Mouse (Mus musculus) olfactory bulb, adult 2 months (tissue): ENCODE data around the gene Gm9803. TPM values are rescaled to one million over a fixed set of nuclear protein-coding genes. Genes with fewer than 3 reads are reported as not detected.

Experiments
- H3K27ac ChIP-seq: fragments of 200-500 bp; 2 replicates; pipeline ENCODE4 v1.5.1; 2012; ENCODE audit warnings: low read depth, low read length; ENCODE audit not compliant: insufficient read depth
- H3K4me1 ChIP-seq: fragments of 200-500 bp; 2 replicates; pipeline ENCODE4 v1.6.1; 2012; ENCODE audit warnings: low read length; ENCODE audit not compliant: control insufficient read depth, insufficient read depth
- H3K4me3 ChIP-seq: fragments of 200-500 bp; 2 replicates; pipeline ENCODE4 v1.5.1; 2012; ENCODE audit warnings: mild to moderate bottlenecking, low read depth, low read length, moderate library complexity; ENCODE audit not compliant: insufficient read depth
- CTCF ChIP-seq: fragments of 200-500 bp; IDR thresholded peaks from 2 replicates; pipeline ENCODE4 v1.5.1; 2012; ENCODE audit warnings: low read depth, mild to moderate bottlenecking, low read length, moderate library complexity; ENCODE audit not compliant: insufficient read depth
- POLR2A ChIP-seq: fragments of 200-500 bp; IDR thresholded peaks from 2 replicates; pipeline ENCODE4 v1.6.1; 2012; ENCODE audit warnings: mild to moderate bottlenecking, low read depth, low read length, moderate library complexity; ENCODE audit not compliant: insufficient read depth
- WGBS: fragments of 180-500 bp; shearing (Covaris S2); methylation state at CpG from one replicate; pipeline ENCODE4 v1.1.7; 2018; 5-methylcytosine and 5-hydroxymethylcytosine counted together
- polyA plus RNA-seq: library from polyadenylated mRNA; stranded (reverse); fragments of >200 nt; gene quantifications from 2 replicates; pipeline ENCODE4 v1.2.4, GENCODE M21; 2012; ENCODE audit warnings: low replicate concordance; ENCODE audit not compliant: missing spikeins, insufficient read depth, insufficient read length

Gene Gm9803
- polyA plus RNA-seq, 1 experiment = not detected

- 98% methylated on average over 5 of the region's 5 CpGs for WGBS
- no peak for TF ChIP-seq POLR2A
- no peak for TF ChIP-seq CTCF
These were observed 41.9 kb upstream of the Gm9803 start for GRCm38 (mm10) chr10:43482021-43482420.

GRCm38 (mm10) chr10:43483426-43483995 lies 40.4 kb upstream of the Gm9803 start:
- Histone ChIP-seq H3K4me3 (no peak overlapping the region), H3K4me1 (peaks cover 8% of the 10 kb centered on the region), H3K27ac (no peak overlapping the region)
- WGBS = 34% methylated on average over 9 of the region's 9 CpGs
- TF ChIP-seq POLR2A = no peak
- no peak for TF ChIP-seq CTCF

More at GRCm38 (mm10) chr10:43482021-43482420, 41.9 kb upstream of the Gm9803 start:
- peaks cover 12% of the 10 kb centered on the region for H3K4me1 ChIP-seq
- no peak overlapping the region for H3K27ac ChIP-seq
- no peak overlapping the region for H3K4me3 ChIP-seq

GRCm38 (mm10) chr10:43485751-43486268 lies 38.1 kb upstream of the Gm9803 start:
- peaks cover 8% of the 10 kb centered on the region for H3K4me1 ChIP-seq
- 87% methylated on average over 6 of the region's 6 CpGs for WGBS
- no peak overlapping the region for H3K4me3 ChIP-seq
- no peak overlapping the region for H3K27ac ChIP-seq
- TF ChIP-seq CTCF = no peak
- TF ChIP-seq POLR2A = no peak

- H3K4me1 ChIP-seq = peaks cover 8% of the 10 kb centered on the region
- TF ChIP-seq POLR2A (no peak), CTCF (no peak)
- H3K4me3 ChIP-seq = no peak overlapping the region
- 96% methylated on average over 3 of the region's 3 CpGs for WGBS
- no peak overlapping the region for H3K27ac ChIP-seq
These were observed 36.4 kb upstream of the Gm9803 start for GRCm38 (mm10) chr10:43487441-43488010.

- TF ChIP-seq POLR2A = no peak
- H3K4me1 ChIP-seq = peaks cover 5% of the 10 kb centered on the region
- H3K4me3 ChIP-seq = no peak overlapping the region
- WGBS = 92% methylated on average over 4 of the region's 4 CpGs
- no peak overlapping the region for H3K27ac ChIP-seq
These were observed 35.6 kb upstream of the Gm9803 start for GRCm38 (mm10) chr10:43488258-43488657.

GRCm38 (mm10) chr10:43489139-43489538 lies 34.7 kb upstream of the Gm9803 start:
- WGBS = 95% methylated on average over 7 of the region's 7 CpGs

GRCm38 (mm10) chr10:43489550-43489949 lies 34.3 kb upstream of the Gm9803 start:
- Histone ChIP-seq H3K4me1 (no peaks in the 10 kb centered on the region), H3K27ac (no peak overlapping the region), H3K4me3 (no peak overlapping the region)
- no peak for TF ChIP-seq CTCF
- WGBS = 73% methylated on average over 6 of the region's 6 CpGs

More at GRCm38 (mm10) chr10:43489139-43489538, 34.7 kb upstream of the Gm9803 start:
- no peak for TF ChIP-seq POLR2A
- TF ChIP-seq CTCF = no peak
- no peak overlapping the region for H3K27ac ChIP-seq
- no peak overlapping the region for H3K4me3 ChIP-seq
- no peaks in the 10 kb centered on the region for H3K4me1 ChIP-seq

GRCm38 (mm10) chr10:43490034-43490433 lies 33.9 kb upstream of the Gm9803 start:
- TF ChIP-seq CTCF (no peak), POLR2A (no peak)
- Histone ChIP-seq H3K4me1 (no peaks in the 10 kb centered on the region), H3K27ac (no peak overlapping the region), H3K4me3 (no peak overlapping the region)
- 83% methylated on average over 8 of the region's 8 CpGs for WGBS

GRCm38 (mm10) chr10:43490846-43491245 lies 33.0 kb upstream of the Gm9803 start:
- Histone ChIP-seq H3K27ac (no peak overlapping the region), H3K4me1 (no peaks in the 10 kb centered on the region), H3K4me3 (no peak overlapping the region)
- TF ChIP-seq CTCF (no peak), POLR2A (no peak)
- WGBS = 85% methylated on average over 5 of the region's 5 CpGs
